Mouse (Mus musculus) testis, adult 2 months (tissue): ENCODE measurements around the gene Tgfbr3.

Source experiments
- CTCF ChIP-seq: fragments of 200-500 bp; IDR thresholded peaks from 2 replicates; pipeline ENCODE4 v1.5.1; 2012; ENCODE audit warnings: low read depth, mild to moderate bottlenecking, inconsistent platforms, low read length, moderate library complexity; ENCODE audit not compliant: control insufficient read depth, insufficient read depth, insufficient replicate concordance
- POLR2A ChIP-seq: fragments of 200-500 bp; IDR thresholded peaks from 2 replicates; pipeline ENCODE4 v1.6.1; 2012; ENCODE audit warnings: low read depth, mild to moderate bottlenecking, inconsistent platforms, low read length, moderate library complexity; ENCODE audit not compliant: control insufficient read depth

- TF ChIP-seq CTCF (no peak), POLR2A (no peak)
These were observed 196.2 kb downstream of the Tgfbr3 start for GRCm38 (mm10) chr5:107093253-107093652.
